Mouse (Mus musculus): Measurements from ENCODE around the gene Nfic. TPM values are rescaled to one million over a fixed set of nuclear protein-coding genes. Genes with fewer than 3 reads are reported as not detected.

The Nfic gene
- polyA plus RNA-seq, 2 experiments = 1.3 to 4.6 TPM

GRCm38 (mm10) chr10:81401521-81402226 is 53.8 kb downstream of the Nfic start:
- no peak overlapping the region for H3K9ac ChIP-seq (replicated peaks)
- H3K9me3 ChIP-seq (ENCODE audit: control insufficient read depth, low read length) = no peaks in the 10 kb centered on the region
- H3K27me3 ChIP-seq (ENCODE audit: control insufficient read depth, insufficient read depth, low read length) = peaks cover 10% of the 10 kb centered on the region
- no peak overlapping the region for H3K27ac ChIP-seq
- ATAC-seq (ENCODE audit: insufficient read depth) (peak; percentile 80), DNase-seq (ENCODE audit: low read depth in 3 of 3, low spot score in 3 of 3) (peak; percentile 58 to 68 (median 63))
- peaks cover 7 to 12% of the 10 kb centered on the region in 2 experiments; a peak in 3 of 4 replicates for H3K4me1 ChIP-seq (replicated peaks; ENCODE audit: control insufficient read depth in 2 of 2, insufficient read depth in 2 of 2, low read length in 1 of 2)
- H3K4me3 ChIP-seq (ENCODE audit: insufficient read depth in 1 of 2, low read depth in 2 of 2, low read length in 2 of 2) = no peak overlapping the region
- H3K4me2 ChIP-seq (ENCODE audit: low read depth) = peak overlapping the region; percentile 17; the same call in 1 of the 2 replicates
- 11% methylated on average over 18 of the region's 18 CpGs for WGBS (ENCODE audit: insufficient replicate concordance)
- no peaks in the 10 kb centered on the region; the same call in 1 of the 2 replicates for H3K36me3 ChIP-seq (replicated peaks; ENCODE audit: control insufficient read depth, insufficient read depth, low read depth)
- TF ChIP-seq CTCF (IDR thresholded peaks at IDR 0.05; ENCODE audit: low read depth) (no peak; the same call in 1 of the 2 replicates), EP300 (IDR thresholded peaks at IDR 0.05; ENCODE audit: low read depth) (no peak)

- TF ChIP-seq EP300 (IDR thresholded peaks at IDR 0.05; ENCODE audit: low read depth) (no peak), CTCF (IDR thresholded peaks at IDR 0.05; ENCODE audit: low read depth) (no peak)
- DNase-seq (ENCODE audit: low read depth in 3 of 3, low spot score in 3 of 3) = no peak
- Histone ChIP-seq H3K4me2 (ENCODE audit: low read depth) (no peak overlapping the region), H3K9ac (replicated peaks) (no peak overlapping the region), H3K36me3 (replicated peaks; ENCODE audit: control insufficient read depth, insufficient read depth, low read depth) (no peaks in the 10 kb centered on the region; the same call in 1 of the 2 replicates), H3K4me3 (ENCODE audit: insufficient read depth in 1 of 2, low read depth in 2 of 2, low read length in 2 of 2) (no peak overlapping the region), H3K9me3 (ENCODE audit: control insufficient read depth, low read length) (no peaks in the 10 kb centered on the region), H3K27ac (no peak overlapping the region), H3K27me3 (ENCODE audit: control insufficient read depth, insufficient read depth, low read length) (peaks cover 4% of the 10 kb centered on the region), H3K4me1 (replicated peaks; ENCODE audit: control insufficient read depth in 2 of 2, insufficient read depth in 2 of 2, low read length in 1 of 2) (peaks cover 7 to 12% of the 10 kb centered on the region in 2 experiments; a peak in 3 of 4 replicates)
- ATAC-seq (ENCODE audit: insufficient read depth) = peak; percentile 2; the same call in 1 of the 2 replicates
- 46% methylated on average over 10 of the region's 10 CpGs for WGBS (ENCODE audit: insufficient replicate concordance)
These were observed 54.3 kb downstream of the Nfic start for GRCm38 (mm10) chr10:81401205-81401520.

- H3K27me3 ChIP-seq (ENCODE audit: control insufficient read depth, insufficient read depth, low read length) = peaks cover 3% of the 10 kb centered on the region; the same call in 1 of the 2 replicates
- no peaks in the 10 kb centered on the region for H3K9me3 ChIP-seq (ENCODE audit: control insufficient read depth, low read length)
- 69% methylated on average over 22 of the region's 22 CpGs for WGBS (ENCODE audit: insufficient replicate concordance)
- no peak overlapping the region for H3K9ac ChIP-seq (replicated peaks)
- H3K4me2 ChIP-seq (ENCODE audit: low read depth) = no peak overlapping the region
- TF ChIP-seq EP300 (IDR thresholded peaks at IDR 0.05; ENCODE audit: low read depth) (no peak), CTCF (IDR thresholded peaks at IDR 0.05; ENCODE audit: low read depth) (no peak)
- ATAC-seq (ENCODE audit: insufficient read depth) (no peak), DNase-seq (ENCODE audit: low read depth in 3 of 3, low spot score in 3 of 3) (no peak)
- no peaks in the 10 kb centered on the region; the same call in 1 of the 2 replicates for H3K36me3 ChIP-seq (replicated peaks; ENCODE audit: control insufficient read depth, insufficient read depth, low read depth)
- peaks cover 7 to 12% of the 10 kb centered on the region in 2 experiments; a peak in 3 of 4 replicates for H3K4me1 ChIP-seq (replicated peaks; ENCODE audit: control insufficient read depth in 2 of 2, insufficient read depth in 2 of 2, low read length in 1 of 2)
- no peak overlapping the region for H3K27ac ChIP-seq
- no peak overlapping the region for H3K4me3 ChIP-seq (ENCODE audit: insufficient read depth in 1 of 2, low read depth in 2 of 2, low read length in 2 of 2)
These were observed 54.8 kb downstream of the Nfic start for GRCm38 (mm10) chr10:81400371-81401204.

GRCm38 (mm10) chr10:81399798-81400308 is 55.6 kb downstream of the Nfic start:
- Histone ChIP-seq H3K4me2 (ENCODE audit: low read depth) (no peak overlapping the region), H3K27ac (no peak overlapping the region), H3K9me3 (ENCODE audit: control insufficient read depth, low read length) (no peaks in the 10 kb centered on the region), H3K27me3 (ENCODE audit: control insufficient read depth, insufficient read depth, low read length) (peaks cover 3% of the 10 kb centered on the region; the same call in 1 of the 2 replicates), H3K4me1 (replicated peaks; ENCODE audit: control insufficient read depth in 2 of 2, insufficient read depth in 2 of 2, low read length in 1 of 2) (peaks cover 7 to 12% of the 10 kb centered on the region in 2 experiments; a peak in 3 of 4 replicates), H3K9ac (replicated peaks) (no peak overlapping the region), H3K36me3 (replicated peaks; ENCODE audit: control insufficient read depth, insufficient read depth, low read depth) (no peaks in the 10 kb centered on the region; the same call in 1 of the 2 replicates), H3K4me3 (ENCODE audit: insufficient read depth in 1 of 2, low read depth in 2 of 2, low read length in 2 of 2) (no peak overlapping the region)
- no peak for DNase-seq (ENCODE audit: low read depth in 3 of 3, low spot score in 3 of 3)
- ATAC-seq (ENCODE audit: insufficient read depth) = no peak
- 72% methylated on average over 18 of the region's 18 CpGs for WGBS (ENCODE audit: insufficient replicate concordance)
- no peak for TF ChIP-seq EP300 (IDR thresholded peaks at IDR 0.05; ENCODE audit: low read depth)
- TF ChIP-seq CTCF (IDR thresholded peaks at IDR 0.05; ENCODE audit: low read depth) = no peak
